Mouse (Mus musculus): Measurements from ENCODE around the gene Zfp619. TPM values are rescaled to one million over a fixed set of nuclear protein-coding genes. Genes with fewer than 3 reads are reported as not detected.
"Not testable (repeated sequence)": the region's sequence is repeated elsewhere in the genome, so short reads cannot be mapped to it uniquely, and the experiment has no call there.

Zfp619 gene
- 1 to 10 TPM in 2 of 3 experiments, under 1 TPM in 1; 0.67 to 1.4 (median 1.4) TPM for polyA plus RNA-seq (2017; shearing (Covaris generic))

DNA sequence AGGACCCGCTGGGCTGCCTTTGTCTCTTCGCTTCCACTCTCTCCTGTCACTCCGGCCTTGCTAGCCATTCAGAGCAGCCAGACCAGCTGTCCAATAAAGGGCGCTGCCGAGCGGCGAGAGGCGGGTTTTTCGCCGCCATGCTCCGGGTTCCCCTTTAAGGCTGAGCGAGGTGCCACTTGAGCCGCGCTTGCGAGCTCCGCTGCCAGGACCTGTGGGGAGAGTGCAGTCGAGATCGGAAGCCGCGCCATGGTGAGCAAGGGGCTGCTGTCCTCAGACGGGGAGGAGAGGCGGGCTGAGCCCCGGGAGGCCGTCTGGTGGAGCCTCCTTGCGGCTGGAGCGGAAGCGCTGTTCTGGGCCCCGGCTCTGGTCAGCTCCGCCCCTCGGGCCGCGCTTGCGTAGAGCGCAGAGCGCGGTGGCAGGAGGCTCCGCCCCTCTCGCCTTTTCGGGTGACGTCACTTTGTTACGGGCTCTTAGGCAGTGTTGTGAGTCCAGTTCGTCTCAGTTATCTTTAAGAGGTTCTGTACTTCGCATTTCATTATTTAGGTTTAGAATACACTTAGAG lies at the start of gene Zfp619:
TSS of gene Zfp619 (plus strand) at position 151 of the 562 bp plus-strand sequence.
- peak; percentile 90 for ATAC-seq

DNA sequence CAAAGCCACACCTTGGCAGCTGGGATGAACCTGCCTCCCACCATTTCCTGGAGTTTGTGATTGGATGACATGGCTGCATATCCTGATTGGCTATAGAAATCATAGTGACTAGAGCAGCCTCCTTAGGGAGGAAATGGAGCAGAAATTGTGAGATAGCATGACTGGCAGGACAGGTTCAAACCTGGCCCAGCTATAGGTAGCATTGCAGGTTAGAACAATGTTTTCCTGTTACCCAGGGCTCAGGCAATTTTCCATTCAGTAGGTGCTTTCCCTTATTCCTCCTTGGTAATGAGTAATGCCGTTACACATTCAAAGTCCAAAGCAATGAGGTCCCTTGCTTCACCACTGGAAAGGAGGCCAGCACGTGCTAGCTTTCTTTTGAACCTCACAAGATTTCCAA lies 38.6 kb upstream of the Zfp619 start:
- no peak for ATAC-seq

DNA sequence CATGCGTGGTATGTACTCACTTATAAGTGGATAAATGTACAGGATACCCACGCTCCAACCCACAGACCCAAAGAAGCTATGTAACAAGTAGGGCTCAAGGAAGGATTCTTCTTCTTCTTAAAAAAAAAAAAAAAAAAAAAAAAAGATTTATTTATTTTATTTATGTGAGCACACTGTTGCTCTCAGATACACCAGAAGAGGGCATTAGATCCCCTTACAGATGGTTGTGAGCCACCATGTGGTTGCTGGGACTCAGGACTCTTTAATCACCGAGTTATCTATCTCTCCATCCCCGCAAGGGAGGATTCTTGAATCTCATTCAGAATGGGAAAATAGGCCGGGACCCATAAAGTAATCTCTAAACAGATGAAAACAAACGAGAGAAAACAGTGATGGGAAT lies 33.2 kb upstream of the Zfp619 start:
- ATAC-seq: no peak

DNA sequence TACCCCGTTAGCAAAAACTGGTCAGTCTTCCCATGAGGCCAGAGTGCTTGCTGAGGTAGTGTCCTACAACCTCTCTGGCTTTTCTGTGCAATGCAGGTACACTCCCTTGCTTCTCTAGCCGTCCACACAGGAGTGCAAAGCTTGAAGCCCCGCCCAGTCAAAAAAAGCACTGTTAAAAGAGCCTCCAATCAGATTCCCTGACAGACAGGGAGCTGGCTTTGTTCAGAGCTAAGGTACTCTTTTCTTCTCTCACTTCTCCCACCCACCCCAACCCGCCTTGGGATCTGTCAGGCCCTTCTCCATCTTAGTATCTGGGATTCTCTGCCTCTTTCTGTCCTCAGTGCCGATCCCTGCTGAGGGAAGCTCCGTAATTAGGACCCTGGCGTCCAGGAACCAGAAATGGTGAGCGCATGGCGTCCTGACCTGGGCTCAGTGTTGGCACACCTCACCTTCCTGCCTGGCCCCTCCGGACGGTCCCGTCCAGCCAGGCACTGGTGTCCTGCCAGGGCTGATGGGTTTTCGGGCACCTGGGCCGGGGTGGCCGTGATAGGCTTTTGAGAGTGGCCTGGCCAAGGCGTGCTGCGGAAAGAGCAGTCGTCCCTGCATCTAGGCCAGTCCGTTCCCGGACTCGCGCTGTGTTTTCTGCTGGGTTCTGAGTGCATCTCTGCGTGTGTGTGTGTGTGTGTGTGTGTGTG lies 30.3 kb upstream of the Zfp619 start:
- ATAC-seq: no peak

DNA sequence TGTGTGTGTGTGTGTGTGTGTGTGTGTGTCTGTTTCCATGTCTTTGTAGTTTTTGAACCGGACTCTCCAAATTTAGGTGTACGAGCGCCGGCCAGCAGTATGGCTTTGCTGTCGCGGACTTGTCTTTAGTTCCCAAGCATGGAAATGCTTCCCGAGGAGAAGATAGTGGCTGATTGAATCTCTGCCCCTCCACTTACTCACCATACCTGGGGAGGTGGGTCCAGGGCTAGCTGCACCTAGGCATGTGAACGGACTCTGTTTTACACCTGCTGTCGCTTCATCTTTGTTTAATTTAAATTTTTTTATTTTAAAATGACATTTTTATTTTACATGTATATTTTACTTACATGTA lies 29.7 kb upstream of the Zfp619 start:
- ATAC-seq: no peak

DNA sequence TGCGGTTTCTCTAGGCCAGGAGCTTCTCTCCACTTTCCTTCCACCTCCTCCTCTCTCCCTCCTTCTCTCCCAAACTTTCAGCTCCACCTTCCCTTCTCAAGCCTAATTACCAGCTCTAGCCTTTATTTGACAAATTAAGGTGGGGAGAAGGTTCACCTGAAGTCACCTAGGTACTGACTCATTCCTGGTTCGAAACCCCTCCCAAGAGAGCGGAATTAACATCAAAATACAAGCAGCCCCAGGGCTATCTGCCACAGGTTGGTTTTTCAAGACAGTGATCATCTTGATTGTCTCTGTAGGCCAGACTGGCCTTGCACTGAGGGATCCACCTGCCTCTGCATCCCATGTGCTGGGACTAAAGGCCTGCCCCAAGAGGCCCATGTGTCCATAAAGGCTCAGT lies 22.9 kb upstream of the Zfp619 start:
- no peak for ATAC-seq

DNA sequence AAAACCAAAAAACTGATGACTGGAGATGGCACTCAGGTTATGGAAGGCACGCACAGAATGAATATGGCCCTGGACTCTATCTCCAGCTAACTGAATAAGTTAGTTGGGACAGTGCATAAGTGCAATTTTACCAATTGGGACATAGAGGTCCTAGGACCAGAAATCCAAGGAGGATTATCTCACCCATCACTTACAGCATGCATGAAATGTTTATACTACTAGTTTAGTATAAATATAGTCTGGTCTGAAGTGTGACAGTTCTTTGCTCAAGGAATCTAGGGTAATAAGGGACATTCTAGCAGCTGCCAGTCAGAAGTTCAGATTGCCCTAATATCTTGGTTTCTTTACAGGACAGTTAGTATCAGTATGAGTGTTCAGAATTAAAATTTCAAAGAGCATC lies 13.5 kb upstream of the Zfp619 start:
- ATAC-seq: no peak

DNA sequence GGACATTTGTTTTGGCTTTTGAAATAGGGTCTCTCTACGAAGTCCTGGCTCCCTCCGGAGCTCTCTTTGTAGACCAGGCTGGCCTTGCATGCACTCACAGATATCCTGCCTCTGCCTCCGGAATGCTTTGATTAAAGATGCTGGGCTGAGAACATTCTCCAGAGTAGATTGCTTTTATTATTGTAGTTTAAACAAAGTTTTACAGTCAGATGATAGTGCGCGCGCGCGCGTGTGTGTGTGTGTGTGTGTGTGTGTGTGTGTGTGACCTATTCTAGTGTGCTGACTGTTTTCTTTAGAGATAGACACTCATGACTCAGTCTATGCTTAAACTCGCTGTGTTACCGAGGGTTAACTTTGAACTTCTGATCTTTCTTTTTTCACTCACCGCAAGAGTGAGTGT lies 796 bp downstream of the Zfp619 start:
- peak; percentile 1 for ATAC-seq

DNA sequence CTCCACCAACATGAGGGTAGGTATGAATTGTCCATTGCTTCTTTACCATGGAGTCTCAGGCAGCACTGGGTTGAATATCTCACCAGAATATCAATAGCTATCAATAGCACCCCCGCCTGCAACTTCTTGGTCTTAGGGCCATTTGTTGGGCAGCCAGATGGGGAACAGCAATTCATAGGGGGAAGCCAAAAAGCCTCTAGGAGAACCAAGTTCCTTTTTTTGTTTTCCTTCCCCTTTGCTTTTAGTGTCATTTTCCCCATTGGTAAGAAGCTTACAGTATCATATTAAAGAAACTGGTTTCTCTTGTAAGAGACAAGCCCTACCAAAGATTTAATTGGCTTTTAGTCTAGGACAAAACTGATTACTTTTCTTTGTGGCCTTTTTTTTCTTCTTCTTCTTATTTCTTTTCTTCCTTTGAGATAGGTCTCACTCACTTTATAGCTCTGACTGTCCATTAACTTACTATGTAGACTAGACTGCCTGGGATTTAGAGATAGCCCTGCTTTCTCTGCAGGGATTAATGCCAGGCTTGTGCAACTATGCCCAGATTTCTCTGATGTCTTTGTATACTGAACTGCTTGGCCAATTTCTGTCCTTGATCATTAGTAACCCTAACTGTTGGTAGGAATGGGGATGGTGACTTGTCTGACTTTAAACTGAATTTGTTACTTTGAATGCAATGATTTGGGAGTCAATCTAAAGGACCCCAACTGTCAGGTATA lies 6.3 kb downstream of the Zfp619 start:
- no peak for ATAC-seq

DNA sequence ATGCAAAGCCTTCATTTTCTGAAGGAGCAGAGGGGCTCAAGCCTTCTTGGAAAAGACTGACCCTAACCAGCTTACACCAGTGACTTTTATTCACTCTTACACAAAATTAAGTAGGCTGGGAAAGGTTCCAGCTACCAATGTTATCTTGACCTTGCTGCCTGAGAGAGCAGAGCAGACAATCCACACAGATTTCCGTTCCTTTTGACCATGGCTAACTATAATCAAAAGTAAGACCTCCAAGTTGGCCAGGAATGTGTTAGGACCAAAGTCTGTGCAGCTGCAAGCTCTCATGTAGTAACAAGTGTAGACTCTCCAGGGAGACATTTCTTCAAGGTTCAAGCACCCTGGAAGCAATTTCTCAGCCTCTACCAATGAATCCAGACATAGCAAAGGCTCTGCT lies 25.6 kb downstream of the Zfp619 start:
- ATAC-seq: no peak

DNA sequence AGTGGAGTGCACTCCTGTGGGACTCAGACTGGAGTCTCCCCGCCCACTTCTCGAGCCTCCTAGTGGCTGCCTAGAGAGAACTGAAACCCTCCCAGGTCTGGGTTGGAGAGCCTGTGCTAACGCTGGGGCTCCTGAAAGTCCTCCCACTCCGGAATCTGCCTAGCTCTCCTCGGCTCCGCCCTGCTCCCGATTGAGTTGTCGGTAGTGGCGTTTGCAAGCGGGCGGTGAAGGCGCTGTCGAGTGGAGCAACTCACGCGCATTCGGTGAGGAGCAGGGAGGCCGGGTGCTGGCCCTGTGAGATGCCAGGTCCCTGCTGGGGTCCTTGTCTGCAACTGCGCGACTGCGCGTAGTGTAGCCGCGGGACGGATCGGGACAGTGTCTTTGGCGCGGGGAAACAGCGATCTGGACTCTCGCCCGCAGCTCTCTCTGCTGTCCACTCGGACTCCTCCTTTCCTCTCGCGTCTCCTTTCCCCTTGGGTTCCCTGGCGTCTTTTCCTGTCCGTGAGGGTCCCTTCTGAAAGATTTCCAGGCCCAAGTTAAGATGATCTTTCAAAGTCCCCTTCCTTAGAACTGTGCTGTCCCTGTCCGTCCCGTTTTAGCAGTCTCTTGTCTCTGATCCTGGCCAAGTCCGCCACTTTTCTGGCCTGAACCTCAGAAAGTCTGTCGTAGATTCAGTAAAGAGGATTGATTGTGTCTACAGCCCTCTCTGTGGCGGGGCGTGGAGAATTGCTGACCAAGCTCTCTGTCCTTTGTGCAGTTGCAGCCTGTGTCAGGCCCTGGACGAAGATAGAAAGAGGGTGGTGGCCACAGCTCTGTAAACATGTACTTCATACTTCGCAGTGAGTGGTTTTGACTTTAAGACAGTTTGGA lies 26.9 kb downstream of the Zfp619 start:
- ATAC-seq: peak; percentile 95

DNA sequence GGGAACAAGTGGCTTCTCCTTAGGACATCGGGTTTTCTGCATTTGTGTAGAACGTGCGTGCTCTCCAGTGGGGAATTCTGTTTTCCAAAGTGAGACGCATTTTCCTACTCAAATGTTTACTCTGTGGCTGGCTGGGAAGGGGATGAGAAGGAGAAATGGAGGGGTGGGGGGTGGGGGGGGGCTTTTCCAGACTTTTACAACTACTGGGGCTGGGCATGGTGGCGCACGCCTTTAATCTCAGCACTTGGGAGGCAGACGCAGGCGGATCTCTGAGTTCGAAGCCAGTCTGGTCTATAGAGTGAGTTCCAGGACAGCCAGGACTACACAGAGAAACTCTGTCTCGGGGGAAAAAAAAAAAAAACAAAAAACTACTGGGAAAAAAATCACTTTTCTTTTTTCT lies 27.6 kb downstream of the Zfp619 start:
- ATAC-seq: no peak

DNA sequence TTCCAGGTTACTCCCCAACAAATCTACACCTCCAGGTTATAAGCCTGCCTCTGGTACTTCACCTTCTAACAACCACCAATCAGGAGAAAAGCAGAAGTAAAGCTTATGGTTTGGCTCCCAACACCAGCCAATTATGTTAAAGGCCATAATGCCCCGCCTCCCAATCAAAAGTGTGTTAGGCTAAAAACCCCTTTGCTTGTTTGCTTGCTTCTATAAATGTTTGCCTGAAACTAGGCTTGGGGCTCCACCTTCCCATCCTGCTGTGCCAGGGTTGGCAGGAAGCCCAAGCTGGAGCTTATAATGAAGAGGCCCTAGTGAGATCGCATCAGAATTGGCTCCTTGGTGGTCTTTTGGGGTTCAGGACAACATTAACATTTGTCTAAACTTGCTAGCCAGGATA lies 31.8 kb downstream of the Zfp619 start:
- no peak for ATAC-seq

DNA sequence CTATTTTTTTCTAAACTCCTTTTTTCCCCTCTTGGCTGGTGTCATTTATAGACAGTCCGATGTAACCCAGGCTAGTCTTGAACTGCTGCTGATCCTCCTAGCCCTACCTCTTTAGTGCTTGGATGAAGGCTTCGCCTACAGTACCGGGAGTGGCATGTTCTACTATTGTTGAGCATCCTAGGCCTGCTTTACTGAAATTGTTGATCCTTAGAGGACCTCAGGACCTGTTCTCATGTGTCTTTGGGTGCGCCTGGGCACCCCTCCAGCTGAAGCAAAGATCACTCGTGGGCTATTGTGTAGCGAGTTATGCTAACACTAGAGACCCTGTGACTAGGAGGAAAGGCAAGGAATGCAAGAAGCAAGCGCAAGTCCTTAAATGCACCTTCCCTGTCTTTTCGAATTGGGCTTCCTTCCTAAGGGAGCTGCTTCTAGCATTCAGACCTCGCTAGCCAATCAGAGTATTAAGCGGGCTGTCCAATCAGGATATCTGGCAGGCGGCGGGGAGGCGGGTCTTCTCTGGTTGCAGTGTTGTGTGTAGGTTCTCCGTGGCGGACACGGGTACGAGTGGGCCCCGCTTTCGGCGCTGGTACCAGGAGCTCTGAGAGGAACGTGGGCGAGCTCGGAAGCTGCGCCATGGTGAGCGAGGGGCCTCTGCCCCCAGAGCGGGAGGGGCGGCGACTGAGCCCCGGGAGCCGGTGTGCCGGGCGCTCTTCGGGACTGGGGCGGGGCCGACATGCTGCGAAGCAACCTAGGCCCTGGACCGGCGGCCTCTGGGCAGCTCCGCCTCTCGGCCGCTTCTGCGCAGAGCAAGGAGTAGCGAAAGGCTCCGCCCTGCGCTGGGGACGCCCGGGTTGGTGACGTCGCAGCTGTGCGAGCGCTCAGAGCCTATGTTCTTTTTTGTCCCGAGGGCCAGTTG lies 34.7 kb downstream of the Zfp619 start:
- peak; percentile 92 for ATAC-seq

DNA sequence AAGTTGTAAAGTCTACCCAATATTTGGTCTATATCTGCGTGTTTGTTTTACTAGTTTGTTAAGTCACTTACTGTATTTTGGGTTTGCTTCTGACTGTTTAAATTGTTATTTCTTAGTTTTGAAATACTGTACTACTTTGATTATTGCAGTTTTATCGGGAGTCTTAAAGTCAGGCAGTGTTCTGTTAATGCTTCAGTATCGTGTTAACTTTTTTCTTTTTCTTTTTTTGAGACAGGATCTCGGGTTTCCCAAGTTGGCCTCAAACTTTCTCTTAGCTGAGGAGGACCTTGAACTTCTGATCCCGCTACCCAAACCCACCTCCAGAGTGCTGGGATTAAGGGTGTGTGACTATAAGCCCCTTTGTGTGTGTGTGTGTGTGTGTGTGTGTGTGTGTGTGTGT lies 35.4 kb downstream of the Zfp619 start:
- no peak for ATAC-seq

DNA sequence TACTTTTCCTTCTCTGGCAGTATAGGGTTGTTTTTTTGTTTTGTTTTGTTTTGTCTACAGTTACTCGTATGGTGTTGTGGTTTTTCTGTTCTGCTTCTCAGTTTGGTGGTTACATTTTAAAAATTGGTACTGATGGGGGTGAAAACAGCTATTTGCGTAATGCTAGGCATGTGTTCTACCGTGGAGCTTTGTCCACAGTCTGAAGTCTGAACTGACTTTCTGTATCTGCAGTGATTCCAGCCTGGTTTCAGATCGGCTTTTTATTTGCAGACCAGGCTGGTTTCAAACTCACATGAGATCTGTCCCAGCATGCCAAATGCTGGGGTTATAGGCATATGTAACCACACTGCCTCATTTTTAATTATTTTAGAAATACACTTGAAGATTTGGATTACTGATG lies 36.3 kb downstream of the Zfp619 start:
- no peak for ATAC-seq

DNA sequence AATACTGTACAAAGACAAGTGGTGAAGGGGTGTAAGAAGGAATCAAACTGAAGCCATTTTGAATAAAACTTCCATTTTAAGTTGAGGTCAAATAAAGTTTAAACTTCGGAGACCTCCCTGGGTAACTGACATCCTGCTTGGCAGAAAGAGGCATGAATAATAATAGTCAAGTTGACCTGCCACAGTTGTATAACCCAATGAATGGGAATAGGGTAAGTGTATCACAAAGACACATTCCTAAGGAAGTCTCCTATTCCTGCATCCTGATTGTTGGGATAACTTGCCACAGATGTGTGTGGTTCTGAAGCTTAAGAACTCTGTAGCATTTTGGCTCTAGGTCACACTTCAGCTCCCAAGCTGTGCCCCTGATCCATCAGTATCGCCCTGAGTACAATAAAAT lies 62.5 kb downstream of the Zfp619 start:
- ATAC-seq: no peak

DNA sequence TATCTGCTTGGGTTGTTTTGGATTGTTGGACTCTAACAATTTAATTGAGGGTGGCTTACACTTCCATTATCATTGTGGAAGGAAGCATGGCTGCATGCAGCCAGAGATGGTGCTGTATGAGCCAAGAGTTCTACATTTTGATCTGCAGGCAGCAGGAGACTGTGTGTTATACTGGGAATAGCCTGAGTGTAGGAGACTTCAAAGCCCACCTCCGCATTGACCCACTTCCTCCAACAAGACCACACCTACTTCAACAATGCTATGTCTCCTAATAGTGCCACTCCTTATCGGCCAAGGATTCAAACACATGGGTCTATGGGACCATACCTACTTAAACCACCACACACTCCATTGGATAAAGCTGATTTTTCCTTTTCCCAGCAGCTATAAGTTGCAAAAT lies 63.0 kb downstream of the Zfp619 start:
- no peak for ATAC-seq

DNA sequence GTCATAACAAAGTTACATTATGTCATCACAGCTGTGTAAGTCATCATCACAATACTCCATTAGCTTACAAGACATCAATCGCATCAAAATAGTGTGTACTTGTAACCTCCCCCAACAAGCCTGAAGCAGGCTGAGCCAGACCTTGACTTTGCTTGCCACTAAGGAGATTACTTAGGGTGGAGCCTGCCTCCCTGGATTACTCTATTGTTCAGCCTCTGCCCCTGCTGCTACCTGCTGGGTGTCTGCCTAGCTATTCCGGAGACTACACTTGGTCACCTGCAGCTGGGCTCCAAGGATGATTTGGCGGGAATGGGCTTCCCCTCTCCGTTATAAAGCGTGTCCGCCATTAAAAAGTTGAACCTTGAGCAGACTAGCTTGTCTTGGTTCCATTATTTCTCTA lies 69.3 kb downstream of the Zfp619 start:
- ATAC-seq: not testable (repeated sequence)

DNA sequence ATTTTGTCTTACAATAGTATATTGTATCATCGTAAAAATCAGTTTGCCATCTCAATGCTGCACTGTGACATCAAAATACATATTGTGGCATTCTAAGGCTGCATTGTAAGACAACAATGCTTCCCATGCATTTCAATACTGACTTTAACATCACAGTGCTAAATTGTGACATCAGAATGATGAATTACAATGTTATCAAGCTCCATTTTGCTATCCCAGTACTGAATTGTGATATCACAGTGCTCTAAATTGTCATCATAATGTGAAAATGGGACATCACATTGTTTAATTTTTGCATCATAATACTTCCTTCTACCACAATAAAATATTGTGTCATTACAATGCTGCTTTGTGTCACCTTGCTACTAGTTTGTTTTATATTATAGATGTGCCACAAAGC lies 70.5 kb downstream of the Zfp619 start:
- ATAC-seq: no peak

DNA sequence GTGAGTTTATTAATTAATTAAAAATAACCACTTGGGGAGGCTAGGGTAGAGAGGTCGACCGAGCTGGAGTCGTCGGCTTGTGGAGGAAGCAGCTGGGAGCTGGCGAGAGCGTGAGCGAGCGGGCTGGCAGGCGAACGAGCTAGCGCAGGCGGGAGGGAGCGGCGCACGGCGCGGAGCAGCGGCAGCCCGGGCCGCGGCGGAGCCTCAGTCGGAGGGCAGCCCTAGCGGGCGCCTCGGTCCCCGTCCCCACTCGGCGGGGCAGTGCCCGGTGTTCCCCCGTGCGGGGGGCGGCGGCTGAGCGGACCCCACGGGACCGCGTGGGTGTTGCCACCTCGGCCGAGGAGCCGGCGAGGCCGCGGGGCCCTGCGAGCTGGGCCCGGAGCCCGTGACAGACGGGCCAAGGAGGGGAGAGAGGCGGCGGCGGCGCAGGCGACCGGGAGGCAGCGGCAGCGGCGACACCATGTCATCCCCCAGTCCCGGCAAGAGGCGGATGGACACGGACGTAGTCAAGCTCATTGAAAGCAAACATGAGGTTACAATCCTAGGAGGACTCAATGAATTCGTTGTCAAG lies 71.0 kb downstream of the Zfp619 start:
- ATAC-seq: peak; percentile 83

DNA sequence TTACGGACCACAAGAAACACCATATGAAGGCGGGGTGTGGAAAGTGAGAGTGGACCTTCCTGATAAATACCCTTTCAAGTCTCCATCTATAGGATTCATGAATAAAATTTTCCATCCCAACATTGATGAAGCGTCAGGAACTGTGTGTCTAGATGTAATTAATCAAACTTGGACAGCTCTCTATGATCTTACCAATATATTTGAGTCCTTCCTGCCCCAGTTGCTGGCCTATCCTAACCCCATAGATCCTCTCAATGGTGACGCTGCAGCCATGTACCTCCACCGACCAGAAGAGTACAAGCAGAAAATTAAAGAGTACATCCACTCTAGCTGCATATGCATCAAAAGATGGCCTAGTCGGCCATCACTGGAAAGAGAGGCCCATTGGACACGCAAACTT lies 71.5 kb downstream of the Zfp619 start:
- ATAC-seq: not testable (repeated sequence)
